Mouse (Mus musculus) 3T3-L1 (cell line): ENCODE data around the gene Wasf3.
A peak's percentile ranks its signal among the peaks of the same experiment; 100 is the strongest.

Experiments
- DNase-seq: peaks from one replicate; pipeline ENCODE4 v3.0.0-alpha.2; 2015; ENCODE audit warnings: low read depth, low spot score

Gene Wasf3

DNA sequence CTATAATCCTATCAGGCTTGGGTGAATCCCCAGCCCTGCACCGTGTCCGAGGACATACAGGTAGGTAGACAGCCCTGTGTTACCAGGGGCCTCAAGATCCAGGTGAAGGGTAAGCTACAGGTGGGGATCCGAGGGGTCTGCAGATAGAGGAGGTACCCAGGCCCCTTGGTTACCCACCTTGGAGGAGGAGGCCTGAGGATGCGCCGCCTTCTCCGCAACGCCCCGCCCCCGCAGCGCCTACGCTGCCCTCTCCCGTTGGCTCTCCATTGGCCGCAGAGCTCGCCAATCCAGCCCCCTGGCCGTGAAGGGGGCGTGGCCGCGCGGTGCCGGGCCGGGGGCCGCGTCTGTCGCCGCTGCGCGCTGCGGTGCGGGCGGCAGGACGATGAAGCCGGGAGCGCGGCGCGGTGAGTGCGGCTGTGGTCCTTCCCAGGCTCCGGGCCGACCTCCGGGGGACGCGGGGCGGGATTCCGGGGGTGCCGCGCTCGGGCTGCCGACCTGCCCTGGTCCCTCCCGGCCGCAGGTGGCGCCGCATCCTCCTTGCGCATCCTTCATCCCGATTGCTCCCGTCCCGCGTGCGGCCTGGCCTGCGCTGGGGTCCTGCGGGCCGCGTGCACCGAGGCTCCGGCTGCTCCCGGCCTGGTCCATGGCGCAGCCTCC is at the start of gene Wasf3:
Gene Wasf3 (plus strand): TSS at position 51 of the 657 bp plus-strand sequence.
- DNase-seq, result peak; percentile 48

DNA sequence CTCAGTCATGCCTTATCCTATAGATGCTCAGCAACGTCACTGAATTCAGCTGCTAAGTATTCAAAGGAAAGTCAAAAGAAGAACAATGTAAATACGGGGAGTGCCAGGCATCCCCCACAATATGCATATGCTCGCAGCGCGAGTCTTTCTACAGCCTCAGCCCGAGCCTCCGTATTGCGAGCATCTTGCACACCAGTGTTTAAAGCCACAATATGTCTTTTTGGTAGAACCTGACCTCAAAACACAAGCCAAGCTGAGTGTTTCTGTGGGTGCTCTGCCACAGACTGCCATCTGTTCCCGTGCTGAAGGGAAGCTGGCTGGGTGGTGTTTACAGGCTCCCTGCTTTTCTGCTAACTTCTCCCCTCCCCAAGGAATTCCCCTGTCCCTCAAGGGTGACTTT is 46.7 kb upstream of the Wasf3 start:
- DNase-seq, result no peak

DNA sequence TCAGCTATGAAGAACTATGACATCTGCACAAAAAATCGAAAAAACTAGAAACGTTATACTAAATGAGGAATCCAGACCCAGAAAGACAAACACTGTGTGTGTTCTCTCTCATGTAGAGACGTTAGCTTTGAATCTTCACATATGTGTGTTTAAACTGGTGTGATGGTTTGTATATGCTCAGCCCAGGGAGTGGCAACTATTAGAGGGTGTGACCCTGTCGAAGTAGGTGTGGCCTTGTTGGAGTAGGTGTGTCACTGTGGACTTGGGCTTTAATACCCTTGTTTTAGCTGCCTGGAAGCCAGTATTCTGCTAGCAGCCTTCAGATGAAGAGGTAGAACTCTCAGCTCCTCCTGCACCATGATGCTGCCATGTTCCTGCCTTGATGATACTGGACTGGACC is 44.7 kb upstream of the Wasf3 start:
- DNase-seq, result no peak

DNA sequence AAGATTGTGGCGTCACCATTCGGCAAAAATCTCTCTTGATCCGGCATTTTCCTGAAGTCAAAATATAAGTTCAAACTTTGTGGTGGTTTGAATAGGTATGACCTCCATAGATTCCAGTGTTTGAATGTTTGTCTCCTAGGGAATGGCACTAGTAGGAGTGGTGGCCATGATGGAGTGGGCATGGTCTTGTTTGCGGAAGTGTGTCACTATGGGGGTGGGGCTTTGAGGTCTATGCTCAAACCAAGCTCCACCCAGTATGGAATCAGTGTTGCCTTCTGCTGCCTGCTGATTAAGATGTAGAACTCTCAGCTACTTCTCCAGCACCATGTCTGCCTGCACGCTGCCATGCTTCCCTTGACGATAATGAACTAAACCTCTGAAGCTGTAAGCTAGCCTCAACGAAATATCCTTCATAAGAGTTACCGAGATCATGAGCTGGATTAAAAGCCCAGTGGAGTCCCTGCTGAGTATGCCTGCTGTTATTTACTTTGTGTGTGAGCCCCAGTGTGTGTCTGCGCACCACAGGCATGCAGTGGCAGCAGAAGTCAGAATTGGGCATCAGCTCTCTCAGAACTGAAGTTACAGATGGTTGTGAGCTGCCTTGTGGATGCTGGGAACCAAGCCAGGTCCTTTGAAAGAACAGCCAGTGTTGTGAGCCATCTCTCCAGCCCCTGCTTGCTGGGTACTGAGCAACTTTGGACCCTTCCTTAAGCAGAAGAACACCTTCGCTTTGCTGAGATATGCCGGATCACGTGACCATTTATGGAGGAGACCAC is 39.7 kb upstream of the Wasf3 start:
- DNase-seq, result no peak

DNA sequence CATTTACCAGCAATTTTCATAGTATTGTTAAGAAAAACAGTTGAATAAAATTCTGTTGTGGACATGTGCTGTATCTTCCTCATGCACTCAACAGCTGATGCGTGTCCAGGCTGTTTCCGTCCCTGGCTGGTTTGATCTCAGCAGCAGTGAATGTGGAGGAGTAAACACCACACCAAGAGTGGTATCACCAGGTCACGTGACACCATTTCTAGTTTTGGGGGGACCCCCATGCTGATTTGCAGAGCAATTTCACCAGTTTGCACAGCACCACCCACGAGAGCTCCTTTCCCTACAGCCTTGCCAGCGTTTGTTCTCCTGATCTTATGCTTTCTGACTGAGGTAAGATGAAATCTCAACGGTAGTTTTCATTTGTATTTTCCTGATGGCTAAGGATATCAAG is 37.7 kb upstream of the Wasf3 start:
- DNase-seq, result no peak

DNA sequence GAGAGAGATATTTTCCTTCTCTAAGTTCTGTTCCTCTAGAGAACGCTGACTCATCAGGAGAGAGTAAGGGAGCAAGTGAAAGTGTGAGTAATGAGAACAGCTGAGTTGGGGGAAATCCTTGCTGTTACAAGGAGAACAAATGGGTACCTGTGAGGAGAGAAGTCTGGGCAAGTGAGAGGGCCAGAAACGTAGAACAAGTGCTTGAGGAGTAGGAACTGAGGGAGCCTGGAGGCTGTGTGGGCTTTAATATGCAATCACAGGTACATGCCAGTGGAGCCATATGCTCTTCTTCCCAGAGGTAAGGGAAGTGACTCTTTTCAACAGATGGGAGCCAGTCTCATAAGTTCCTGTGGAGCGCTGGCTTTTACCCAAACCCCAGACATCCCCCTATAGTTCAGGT is 35.6 kb upstream of the Wasf3 start:
- DNase-seq, result no peak

DNA sequence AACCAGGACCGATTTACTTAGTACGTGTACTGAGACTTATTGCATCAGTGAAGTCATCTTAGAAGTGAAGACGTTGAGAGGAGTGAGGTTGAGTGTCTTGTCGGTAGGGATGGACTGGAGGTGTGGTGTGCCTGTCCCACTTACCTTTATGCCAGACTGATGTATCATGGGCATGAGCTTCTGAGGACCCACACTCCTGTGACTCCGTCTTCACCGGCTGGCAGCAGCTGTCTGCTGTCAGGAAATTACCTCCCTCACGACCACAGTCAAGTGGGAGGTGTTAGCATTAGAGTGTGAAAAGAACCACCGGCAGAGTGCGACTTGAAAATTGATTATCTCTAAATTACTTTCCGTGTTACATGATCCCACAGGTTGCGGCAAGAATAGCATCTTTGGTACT is 34.0 kb upstream of the Wasf3 start:
- DNase-seq, result no peak

DNA sequence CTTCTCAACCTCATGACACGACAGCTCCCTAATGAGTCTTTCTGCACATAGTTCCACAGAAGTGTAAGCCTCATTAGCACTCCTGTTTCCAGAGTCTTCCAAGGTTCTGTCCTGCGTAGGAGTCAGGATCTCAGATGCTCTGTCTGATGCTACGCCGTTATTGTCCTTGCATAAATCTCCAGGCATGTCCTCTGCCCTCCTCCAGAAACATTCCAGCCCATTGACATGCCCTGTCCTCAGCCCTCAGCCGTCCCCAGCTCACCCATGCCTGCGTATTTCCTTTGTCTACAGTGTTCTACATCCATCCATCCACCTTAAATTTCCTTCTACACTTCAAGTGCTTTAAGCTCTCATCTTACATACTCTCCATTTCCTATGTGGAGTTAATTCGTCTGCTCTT is 32.8 kb upstream of the Wasf3 start:
- DNase-seq, result no peak

DNA sequence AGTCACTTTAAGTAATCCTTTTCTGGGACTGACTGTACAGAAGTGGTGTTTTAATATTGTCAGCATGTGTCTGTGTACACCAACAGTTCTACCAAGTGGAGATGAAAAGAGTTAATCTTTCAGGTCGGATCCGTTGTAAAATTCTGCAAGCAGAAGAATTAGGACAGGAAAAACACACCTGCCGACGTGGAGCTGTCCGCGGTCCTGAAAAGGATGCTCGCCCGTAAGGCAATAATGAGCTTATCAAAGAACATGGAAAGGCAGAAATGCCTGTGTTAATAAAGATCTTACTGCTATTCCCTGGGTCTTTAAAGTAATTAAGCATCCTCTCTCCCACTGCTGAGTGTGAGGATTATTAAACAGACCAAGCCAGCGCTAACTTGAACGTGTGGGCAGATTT is 24.4 kb upstream of the Wasf3 start:
- peak; percentile 16 for DNase-seq

DNA sequence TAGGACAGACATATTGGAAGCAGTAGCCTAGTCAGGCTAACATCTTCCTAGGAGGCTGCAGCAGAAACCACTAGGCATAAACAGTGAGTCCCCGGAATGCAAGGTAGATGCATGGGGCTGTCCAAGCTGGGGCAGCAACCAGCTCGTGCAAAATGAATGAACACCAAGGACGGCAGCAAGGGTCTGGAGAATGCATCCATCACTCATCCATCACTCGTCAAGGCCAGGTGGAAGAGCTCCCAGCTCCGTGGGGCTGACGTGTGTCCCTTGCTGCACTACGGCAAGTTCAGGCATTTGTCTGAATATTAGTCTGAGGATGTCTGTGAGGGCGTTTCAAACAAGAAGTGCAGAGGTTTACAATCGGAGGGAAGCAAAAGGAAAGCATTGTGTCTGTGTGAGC is 22.1 kb upstream of the Wasf3 start:
- DNase-seq, result no peak

DNA sequence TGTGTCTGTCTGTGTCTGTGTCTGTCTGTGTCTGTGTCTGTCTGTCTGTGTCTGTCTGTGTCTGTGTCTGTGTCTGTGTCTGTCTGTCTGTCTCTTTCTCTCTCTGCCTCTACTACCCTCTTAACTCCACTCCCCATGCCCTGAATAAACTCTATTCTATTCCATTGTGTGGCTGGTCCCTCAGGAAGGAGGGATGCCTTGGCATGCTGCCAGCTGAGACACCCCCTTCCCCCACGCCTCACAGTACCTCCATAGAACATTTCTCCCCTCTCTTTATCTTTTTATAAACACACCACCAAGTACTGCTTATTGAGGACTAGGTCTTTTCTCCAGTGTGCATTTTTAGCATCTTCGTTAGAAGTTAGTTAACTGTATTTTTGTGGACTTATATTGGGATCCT is 16.4 kb upstream of the Wasf3 start:
- no peak for DNase-seq

DNA sequence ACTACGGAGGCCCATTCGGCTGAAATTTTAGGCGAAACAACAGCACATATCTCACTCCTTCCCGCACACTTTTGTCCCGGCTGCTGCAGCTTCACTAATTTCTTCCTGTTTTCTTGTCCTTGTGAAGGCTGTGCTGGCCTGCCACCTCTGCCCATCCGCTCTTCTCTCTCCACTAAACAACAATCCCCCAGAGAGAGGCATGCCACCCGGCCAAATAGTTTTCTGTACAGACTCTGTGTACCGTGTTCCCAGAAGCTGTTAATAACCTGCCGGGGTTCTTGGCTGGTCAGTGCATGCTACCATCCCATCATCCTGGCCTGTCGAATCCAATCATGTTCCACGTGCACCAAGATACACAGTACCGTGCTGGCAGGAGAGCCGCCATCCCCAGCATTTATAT is 15.8 kb upstream of the Wasf3 start:
- no peak for DNase-seq

DNA sequence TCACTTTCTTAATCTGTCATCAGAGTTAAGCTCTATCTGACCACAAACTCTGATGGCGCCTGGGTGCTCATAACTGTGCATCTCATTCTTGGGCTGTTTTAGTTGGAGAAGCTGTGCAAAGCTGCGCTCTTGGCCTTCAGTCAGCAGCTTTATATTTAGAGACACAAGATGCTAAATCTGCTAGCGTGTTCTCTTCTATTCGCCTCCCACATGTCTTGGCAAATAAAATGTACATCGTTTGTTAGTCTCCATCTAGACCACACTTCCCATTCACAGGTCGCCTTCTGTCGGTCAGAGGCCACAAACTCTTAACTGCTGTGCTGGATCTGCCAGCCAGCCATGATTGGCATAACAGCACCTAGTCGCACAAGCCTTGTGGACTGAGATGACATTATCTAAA is 14.0 kb upstream of the Wasf3 start:
- no peak for DNase-seq

DNA sequence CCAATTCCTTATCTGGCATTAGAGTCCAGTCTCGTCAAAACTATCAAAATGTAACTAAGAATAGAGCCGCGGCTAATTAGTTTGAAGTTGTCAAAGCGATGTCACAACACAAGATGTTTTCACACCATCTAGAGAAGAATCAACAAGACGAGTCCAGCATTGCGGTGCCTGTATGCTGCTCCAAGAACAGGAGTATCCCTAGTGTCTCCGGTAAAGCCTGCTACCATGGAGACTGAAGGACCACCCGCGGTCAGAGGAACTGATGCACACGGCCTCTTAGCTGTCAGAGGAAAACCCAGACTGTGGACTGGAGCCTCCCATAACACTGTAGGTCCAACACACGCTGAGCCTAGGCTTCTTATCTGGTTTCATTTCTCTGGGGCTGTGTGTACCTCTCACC is 11.5 kb upstream of the Wasf3 start:
- no peak for DNase-seq

DNA sequence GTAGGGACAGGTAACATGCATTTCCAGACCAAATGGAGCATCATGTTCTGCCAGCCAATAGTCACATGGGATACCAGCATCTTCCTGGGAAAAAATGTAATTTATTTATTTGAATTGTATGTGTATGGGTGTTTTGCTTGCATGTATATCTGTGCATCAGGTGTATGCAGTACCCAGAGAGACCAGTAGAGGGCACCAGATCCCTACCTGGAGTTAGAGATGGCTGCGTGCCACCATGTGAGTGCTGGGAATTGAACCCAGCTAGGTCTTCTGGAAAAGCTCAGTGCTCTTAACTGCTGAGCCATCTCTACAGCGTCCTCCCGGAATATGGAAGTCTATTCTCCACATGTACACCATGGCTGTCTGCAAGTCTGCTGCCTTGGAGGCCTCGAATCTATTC is 8.2 kb upstream of the Wasf3 start:
- DNase-seq, result no peak

DNA sequence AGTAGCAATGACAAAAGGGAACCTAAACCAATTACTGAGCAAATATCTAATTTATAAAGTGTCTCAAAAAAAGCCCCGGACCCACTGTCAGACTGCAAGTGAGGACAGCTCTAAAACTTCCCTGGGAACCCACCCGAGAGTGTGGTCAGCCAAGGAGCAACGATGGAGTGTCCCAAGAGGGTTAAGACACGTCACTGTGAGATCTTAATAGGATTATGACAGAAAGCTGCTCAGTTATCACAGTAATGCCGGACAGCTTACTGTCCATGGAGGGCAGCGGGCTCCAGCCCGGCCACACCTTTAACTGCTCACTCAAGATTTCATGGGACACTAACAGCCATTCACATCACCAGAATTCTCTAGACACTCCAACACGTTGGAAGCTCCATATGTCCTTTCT is 4.7 kb upstream of the Wasf3 start:
- DNase-seq, result no peak

DNA sequence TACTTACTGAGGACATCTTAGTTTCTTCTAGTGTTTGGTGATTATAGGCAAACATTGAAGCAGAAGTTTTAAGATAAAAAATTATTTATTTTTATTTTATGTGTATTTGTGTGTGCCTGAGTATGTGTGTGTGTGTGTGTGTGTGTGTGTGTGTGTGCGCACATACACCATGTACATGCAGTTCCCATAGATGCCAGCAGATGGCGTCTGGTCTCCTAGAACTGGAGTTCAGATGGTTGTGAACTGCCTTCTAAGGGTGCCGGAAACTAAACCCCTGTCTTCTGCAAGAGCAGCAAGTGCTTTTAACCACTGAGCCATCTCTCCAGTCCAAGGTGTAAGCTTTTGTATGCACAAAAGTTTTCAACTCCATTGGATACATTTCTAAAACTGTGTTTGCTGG is 2.5 kb upstream of the Wasf3 start:
- no peak for DNase-seq

DNA sequence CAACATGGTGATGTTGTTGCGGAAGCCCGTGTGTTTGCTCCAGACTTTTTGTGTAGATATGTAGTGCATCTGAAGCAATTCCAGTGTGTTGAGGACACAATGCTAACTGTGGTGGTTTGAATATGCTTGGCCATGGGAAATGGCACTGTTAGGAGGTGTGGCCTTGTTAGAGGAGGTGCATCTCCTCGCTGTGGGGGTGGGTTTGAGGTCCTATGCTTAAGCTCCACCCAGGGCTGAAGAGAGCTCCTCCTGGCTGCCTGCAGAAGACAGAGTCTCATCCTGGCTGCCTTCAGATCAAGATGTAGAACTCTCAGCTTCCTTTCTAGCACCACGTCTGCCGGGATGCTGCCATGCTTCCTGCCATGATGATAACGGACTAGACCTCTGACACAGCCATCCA is 1.4 kb upstream of the Wasf3 start:
- no peak for DNase-seq

DNA sequence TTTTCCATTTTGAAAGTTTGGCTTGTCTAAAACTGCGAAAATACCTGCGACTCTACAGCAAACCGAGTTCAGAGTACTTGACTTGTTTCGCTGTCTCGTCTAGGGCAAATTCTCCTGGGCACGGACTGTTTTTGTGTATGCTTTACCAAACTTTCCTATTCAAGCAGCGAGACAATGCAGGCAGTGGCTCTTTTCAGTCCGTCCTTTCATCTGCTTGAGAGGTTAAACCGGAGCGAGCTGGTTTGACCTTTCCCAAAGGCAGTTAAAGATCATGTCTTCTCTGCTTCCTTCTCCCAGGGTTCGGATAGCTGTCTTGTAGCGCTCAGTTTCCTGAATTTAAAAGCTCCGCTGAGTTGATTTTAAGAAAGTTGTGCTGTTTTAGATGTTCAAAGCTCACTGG is 1.2 kb downstream of the Wasf3 start:
- no peak for DNase-seq

DNA sequence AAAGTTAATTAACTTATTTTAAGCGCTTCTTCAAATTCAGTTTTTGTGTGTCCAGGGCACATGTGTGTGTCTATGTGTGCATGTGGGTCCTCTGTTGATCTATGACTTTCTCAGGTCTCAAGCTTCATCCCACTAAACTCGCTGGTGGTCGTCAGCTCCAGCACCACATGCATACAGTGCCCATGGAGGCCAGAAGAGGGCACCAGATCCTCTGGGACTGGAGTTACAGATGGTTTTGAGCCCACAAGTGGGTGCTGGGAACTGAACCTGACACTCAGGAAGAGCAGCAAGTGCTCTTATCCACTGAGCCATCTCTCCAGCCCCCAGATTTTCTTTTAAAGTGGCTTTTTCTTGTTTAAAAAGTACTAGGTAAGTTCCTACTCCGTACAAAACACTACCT is 2.1 kb downstream of the Wasf3 start:
- DNase-seq, result no peak

DNA sequence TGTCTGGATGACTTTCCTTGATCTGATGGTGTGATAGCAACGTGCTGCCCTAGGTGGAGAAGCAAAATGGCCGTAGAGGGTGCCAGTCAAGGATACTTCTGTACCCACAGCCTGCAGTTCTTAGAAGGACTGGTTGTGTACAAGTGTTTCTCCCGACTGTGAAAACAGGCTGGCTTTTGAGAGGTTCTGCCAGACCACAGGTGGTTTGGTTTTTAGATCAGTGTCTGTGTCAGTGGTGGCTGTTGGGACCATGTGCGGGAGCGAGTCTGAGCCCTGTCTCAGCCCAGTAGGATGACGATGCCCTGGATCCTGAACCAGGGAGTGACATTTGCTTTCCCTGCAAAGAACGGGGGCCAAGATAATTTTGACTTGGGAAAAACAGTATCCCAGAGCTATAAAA is 9.8 kb downstream of the Wasf3 start:
- no peak for DNase-seq

DNA sequence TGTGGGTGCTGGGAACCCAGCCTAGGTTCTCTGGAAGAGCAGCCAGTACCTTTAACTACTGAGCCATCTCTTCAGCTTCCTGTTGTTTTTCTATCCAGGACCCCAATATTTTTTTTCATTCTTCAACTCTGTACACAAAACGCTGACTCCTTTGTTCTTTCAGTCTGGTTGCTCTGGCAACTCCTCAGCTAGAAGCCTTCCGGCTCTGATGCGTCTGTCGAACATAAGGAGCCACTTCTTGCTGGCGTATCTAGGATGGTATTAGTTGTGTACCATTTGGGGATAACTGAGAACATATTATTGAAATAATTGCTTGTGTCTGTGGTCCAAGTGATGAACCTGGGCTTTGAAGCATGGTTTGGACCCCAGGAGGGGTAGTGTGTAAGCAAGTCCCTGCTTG is 12.5 kb downstream of the Wasf3 start:
- no peak for DNase-seq

DNA sequence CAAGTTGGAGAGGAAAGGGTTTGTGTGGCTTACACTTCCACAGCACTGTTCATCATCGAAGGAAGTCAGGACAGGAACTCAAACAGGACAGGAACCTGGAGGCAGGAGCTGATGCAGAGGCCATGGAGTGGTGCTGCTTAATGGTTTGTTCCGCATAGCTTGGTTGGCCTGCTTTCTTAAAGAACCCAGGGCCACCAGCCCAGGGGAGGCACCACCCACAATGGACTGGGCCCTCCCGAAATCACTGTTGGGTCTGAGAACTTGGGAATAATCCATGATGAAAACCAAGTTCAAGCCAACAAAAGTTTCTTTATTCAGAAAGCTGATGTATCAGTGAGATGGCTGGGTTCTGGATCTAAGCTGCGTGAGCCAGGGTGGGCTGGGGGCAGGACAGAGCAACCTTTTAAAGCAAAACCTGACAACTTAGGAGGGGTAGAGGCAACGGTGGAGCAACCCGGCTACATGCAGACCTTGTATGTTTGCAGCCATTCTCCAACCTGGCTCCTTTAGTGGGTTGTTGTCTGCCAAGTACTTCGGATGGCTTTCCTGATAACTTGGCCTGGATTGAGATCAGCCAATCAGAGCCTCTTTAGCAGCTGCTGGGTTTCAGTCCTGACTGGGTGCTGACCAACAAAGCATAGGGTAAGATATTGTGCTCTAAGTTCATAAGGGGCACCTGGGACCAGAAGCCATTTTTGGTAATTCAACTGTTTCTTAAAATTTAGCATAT is 13.8 kb downstream of the Wasf3 start:
- no peak for DNase-seq
